Mouse (Mus musculus): ENCODE results near the gene Babam2.

GRCm38 (mm10) chr5:32037546-32037945 lies 340.1 kb downstream of the Babam2 start:
- TF ChIP-seq HCFC1 (IDR thresholded peaks at IDR 0.05; ENCODE audit: borderline replicate concordance, insufficient read depth, low read length), result no peak
- no peak for TF ChIP-seq CHD2 (IDR thresholded peaks at IDR 0.05; ENCODE audit: low read depth, low read length)

All from ES-E14 (cell line).